Mouse (Mus musculus): Measurements from ENCODE around the gene Epha7. TPM values are rescaled to one million over a fixed set of nuclear protein-coding genes. Genes with fewer than 3 reads are reported as not detected.

Gene Epha7
- total and polyA plus RNA-seq, 3 experiments = not detected

GRCm38 (mm10) chr4:28935567-28935966 is 122.6 kb downstream of the Epha7 start:
- TF ChIP-seq ZC3H11A (IDR thresholded peaks at IDR 0.05; ENCODE audit: low read depth, low read length) (no peak), MAFK (IDR thresholded peaks at IDR 0.05; ENCODE audit: insufficient replicate concordance, low read length) (no peak)
- Histone ChIP-seq H3K4me1 (ENCODE audit: control insufficient read depth in 1 of 2, insufficient read depth in 2 of 2) (no peaks in the 10 kb centered on the region), H3K9me3 (replicated peaks; ENCODE audit: low read length) (peaks cover 23% of the 10 kb centered on the region), H3K79me2 (replicated peaks; ENCODE audit: control insufficient read depth, extremely low read depth, insufficient read depth, poor library complexity, severe bottlenecking) (no peaks in the 10 kb centered on the region), H3K4me2 (ENCODE audit: insufficient read depth, low read depth, poor library complexity, severe bottlenecking) (no peak overlapping the region), H3K9ac (ENCODE audit: insufficient read depth, low read depth) (no peak overlapping the region), H3K4me3 (replicated peaks in 1 of 3; ENCODE audit: low read depth in 2 of 3, low read length in 2 of 3, poor library complexity in 1 of 3) (no peak overlapping the region), H3K27me3 (replicated peaks) (no peaks in the 10 kb centered on the region), H3K27ac (ENCODE audit: insufficient read depth, low read depth) (no peak overlapping the region), H3K36me3 (replicated peaks in 1 of 2; ENCODE audit: control insufficient read depth in 1 of 2, insufficient read depth in 1 of 2, low read length in 1 of 2) (no peaks in the 10 kb centered on the region)
- dilution Hi-C loops (cut with MboI; ENCODE audit: extremely low pct_ligation_motif_present, extremely low pct_unique_long_range_greater_than_20kb, low sequenced_read_pairs) (no loop called here), in situ Hi-C loops (cut with MboI; ENCODE audit: low pct_ligation_motif_present, low pct_unique_long_range_greater_than_20kb, low sequenced_read_pairs) (no loop called here)
- no peak for DNase-seq (ENCODE audit: extremely low read depth)

GRCm38 (mm10) chr4:28940710-28941109 is 127.8 kb downstream of the Epha7 start:
- in situ Hi-C loops (cut with MboI; ENCODE audit: low pct_ligation_motif_present, low pct_unique_long_range_greater_than_20kb, low sequenced_read_pairs) (no loop called here), dilution Hi-C loops (cut with MboI; ENCODE audit: extremely low pct_ligation_motif_present, extremely low pct_unique_long_range_greater_than_20kb, low sequenced_read_pairs) (no loop called here)
- H3K79me2 ChIP-seq (replicated peaks; ENCODE audit: control insufficient read depth, extremely low read depth, insufficient read depth, poor library complexity, severe bottlenecking) = no peaks in the 10 kb centered on the region
- H3K27ac ChIP-seq (ENCODE audit: insufficient read depth, low read depth) = no peak overlapping the region
- no peak overlapping the region for H3K4me2 ChIP-seq (ENCODE audit: insufficient read depth, low read depth, poor library complexity, severe bottlenecking)
- no peak for DNase-seq (ENCODE audit: extremely low read depth)
- H3K4me1 ChIP-seq (ENCODE audit: control insufficient read depth in 1 of 2, insufficient read depth in 2 of 2) = no peaks in the 10 kb centered on the region
- H3K9ac ChIP-seq (ENCODE audit: insufficient read depth, low read depth) = no peak overlapping the region
- TF ChIP-seq MAFK (IDR thresholded peaks at IDR 0.05; ENCODE audit: insufficient replicate concordance, low read length) = peak; percentile 57; the same call in 1 of the 2 replicates
- TF ChIP-seq HCFC1 (IDR thresholded peaks at IDR 0.05; ENCODE audit: low read depth, low read length) = no peak
- H3K4me3 ChIP-seq (replicated peaks in 1 of 3; ENCODE audit: low read depth in 2 of 3, low read length in 2 of 3, poor library complexity in 1 of 3) = no peak overlapping the region
- H3K27me3 ChIP-seq (replicated peaks) = no peaks in the 10 kb centered on the region
- H3K36me3 ChIP-seq (replicated peaks in 1 of 2; ENCODE audit: control insufficient read depth in 1 of 2, insufficient read depth in 1 of 2, low read length in 1 of 2) = no peaks in the 10 kb centered on the region
- peaks cover 22% of the 10 kb centered on the region for H3K9me3 ChIP-seq (replicated peaks; ENCODE audit: low read length)

GRCm38 (mm10) chr4:28944237-28944636 is 131.3 kb downstream of the Epha7 start:
- Histone ChIP-seq H3K9me3 (replicated peaks; ENCODE audit: low read length) (peaks cover 29% of the 10 kb centered on the region), H3K27ac (ENCODE audit: insufficient read depth, low read depth) (no peak overlapping the region)
- dilution Hi-C loops (cut with MboI; ENCODE audit: extremely low pct_ligation_motif_present, extremely low pct_unique_long_range_greater_than_20kb, low sequenced_read_pairs) = no loop called here

More at GRCm38 (mm10) chr4:28944237-28944636, 131.3 kb downstream of the Epha7 start:
- no peaks in the 10 kb centered on the region for H3K4me1 ChIP-seq (ENCODE audit: control insufficient read depth in 1 of 2, insufficient read depth in 2 of 2)
- H3K9ac ChIP-seq (ENCODE audit: insufficient read depth, low read depth) = no peak overlapping the region
- DNase-seq (ENCODE audit: extremely low read depth) = no peak
- no peaks in the 10 kb centered on the region for H3K27me3 ChIP-seq (replicated peaks)
- TF ChIP-seq MAX (IDR thresholded peaks at IDR 0.05; ENCODE audit: low read length) = no peak
- no peak for TF ChIP-seq SMC3 (IDR thresholded peaks at IDR 0.05; ENCODE audit: low read depth, low read length)
- no peak for TF ChIP-seq BHLHE40 (IDR thresholded peaks at IDR 0.05; ENCODE audit: low read depth, low read length)
- TF ChIP-seq GABPA (IDR thresholded peaks at IDR 0.05; ENCODE audit: insufficient replicate concordance, low read depth, low read length) = no peak
- no peak for TF ChIP-seq E2F4 (IDR thresholded peaks at IDR 0.05; ENCODE audit: insufficient replicate concordance, low read depth, low read length)
- no peak for TF ChIP-seq CTCF (conservative IDR thresholded peaks at IDR 0.05 in 1 of 2, IDR thresholded peaks at IDR 0.05 in 1 of 2; ENCODE audit: low read depth in 2 of 2, low read length in 2 of 2)
- no peak for TF ChIP-seq PAX5 (IDR thresholded peaks at IDR 0.05; ENCODE audit: low read length)
- TF ChIP-seq SIN3A (IDR thresholded peaks at IDR 0.05; ENCODE audit: low read length) = no peak
- TF ChIP-seq TCF12 (IDR thresholded peaks at IDR 0.05; ENCODE audit: low read depth, low read length) = no peak
- TF ChIP-seq HCFC1 (IDR thresholded peaks at IDR 0.05; ENCODE audit: low read depth, low read length) = no peak
- TF ChIP-seq POLR2A (IDR thresholded peaks at IDR 0.05; ENCODE audit: low read depth, low read length) = no peak
- no peak for TF ChIP-seq MXI1 (IDR thresholded peaks at IDR 0.05; ENCODE audit: low read depth, low read length)
- TF ChIP-seq JUN (IDR thresholded peaks at IDR 0.05; ENCODE audit: insufficient read depth, low read depth, low read length) = no peak
- no peak for TF ChIP-seq POLR2AphosphoS2 (IDR thresholded peaks at IDR 0.05; ENCODE audit: low read depth, low read length)
- no peak for TF ChIP-seq IRF4 (IDR thresholded peaks at IDR 0.05; ENCODE audit: low read depth, low read length)
- no peak for TF ChIP-seq CHD1 (IDR thresholded peaks at IDR 0.05; ENCODE audit: low read depth, low read length)
- no peak for TF ChIP-seq MAFK (IDR thresholded peaks at IDR 0.05; ENCODE audit: insufficient replicate concordance, low read length)
- no peak for TF ChIP-seq RAD21 (IDR thresholded peaks at IDR 0.05; ENCODE audit: low read depth, low read length)
- no peak for TF ChIP-seq ZNF384 (IDR thresholded peaks at IDR 0.05; ENCODE audit: low read depth, low read length)
- no peaks in the 10 kb centered on the region for H3K79me2 ChIP-seq (replicated peaks; ENCODE audit: control insufficient read depth, extremely low read depth, insufficient read depth, poor library complexity, severe bottlenecking)
- in situ Hi-C loops (cut with MboI; ENCODE audit: low pct_ligation_motif_present, low pct_unique_long_range_greater_than_20kb, low sequenced_read_pairs) = no loop called here
- H3K36me3 ChIP-seq (replicated peaks in 1 of 2; ENCODE audit: control insufficient read depth in 1 of 2, insufficient read depth in 1 of 2, low read length in 1 of 2) = no peaks in the 10 kb centered on the region
- H3K4me3 ChIP-seq (replicated peaks in 1 of 3; ENCODE audit: low read depth in 2 of 3, low read length in 2 of 3, poor library complexity in 1 of 3) = no peak overlapping the region
- H3K4me2 ChIP-seq (ENCODE audit: insufficient read depth, low read depth, poor library complexity, severe bottlenecking) = no peak overlapping the region

All from CH12.LX (cell line).